Mouse (Mus musculus): ENCODE data around the gene Gm17428. TPM values are rescaled to one million over a fixed set of nuclear protein-coding genes. Genes with fewer than 3 reads are reported as not detected.
"Not testable (repeated sequence)": the region's sequence is repeated elsewhere in the genome, so short reads cannot be mapped to it uniquely, and the experiment has no call there.

Gene Gm17428
- polyA plus RNA-seq, 2 experiments: not detected

DNA sequence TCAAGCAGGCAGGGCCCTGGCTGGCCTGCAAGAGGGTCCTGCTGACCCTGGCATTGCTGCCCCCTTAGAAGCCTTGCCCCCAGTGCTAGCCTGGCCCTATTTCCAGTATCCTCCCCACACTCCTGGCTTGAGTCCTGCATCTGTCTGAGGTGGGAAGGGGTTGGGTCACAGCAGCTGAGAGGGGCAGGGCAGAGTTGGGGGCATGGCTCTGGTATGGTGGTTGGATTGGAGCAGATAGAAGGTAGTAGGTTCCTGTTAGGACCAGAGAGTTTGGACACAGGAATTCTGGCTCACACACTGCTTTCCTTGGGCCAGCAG lies 18.1 kb downstream of the Gm17428 start:
- Histone ChIP-seq H3K4me3 (replicated peaks; ENCODE audit: low read length) (no peak overlapping the region), H3K27ac (replicated peaks; ENCODE audit: low read depth, low read length) (no peak overlapping the region; the same call in 1 of the 2 replicates), H3K9ac (ENCODE audit: low read depth, low read length, severe bottlenecking) (no peak overlapping the region), H3K36me3 (ENCODE audit: control insufficient read depth, insufficient read depth, low read length) (no peaks in the 10 kb centered on the region), H3K27me3 (ENCODE audit: control insufficient read depth, insufficient read depth, low read length) (no peaks in the 10 kb centered on the region), H3K9me3 (ENCODE audit: control insufficient read depth, low read length) (no peaks in the 10 kb centered on the region), H3K4me1 (ENCODE audit: control insufficient read depth, insufficient read depth, low read length) (no peaks in the 10 kb centered on the region), H3K4me2 (replicated peaks; ENCODE audit: low read depth, low read length, severe bottlenecking) (no peak overlapping the region)
- no peak for TF ChIP-seq POLR2A (IDR thresholded peaks at IDR 0.05; ENCODE audit: borderline replicate concordance, extremely low read depth, insufficient read depth, insufficient read length)
- DNase-seq (ENCODE audit: low spot score) (no peak), ATAC-seq (ENCODE audit: low FRiP score, low read depth) (no peak)

DNA sequence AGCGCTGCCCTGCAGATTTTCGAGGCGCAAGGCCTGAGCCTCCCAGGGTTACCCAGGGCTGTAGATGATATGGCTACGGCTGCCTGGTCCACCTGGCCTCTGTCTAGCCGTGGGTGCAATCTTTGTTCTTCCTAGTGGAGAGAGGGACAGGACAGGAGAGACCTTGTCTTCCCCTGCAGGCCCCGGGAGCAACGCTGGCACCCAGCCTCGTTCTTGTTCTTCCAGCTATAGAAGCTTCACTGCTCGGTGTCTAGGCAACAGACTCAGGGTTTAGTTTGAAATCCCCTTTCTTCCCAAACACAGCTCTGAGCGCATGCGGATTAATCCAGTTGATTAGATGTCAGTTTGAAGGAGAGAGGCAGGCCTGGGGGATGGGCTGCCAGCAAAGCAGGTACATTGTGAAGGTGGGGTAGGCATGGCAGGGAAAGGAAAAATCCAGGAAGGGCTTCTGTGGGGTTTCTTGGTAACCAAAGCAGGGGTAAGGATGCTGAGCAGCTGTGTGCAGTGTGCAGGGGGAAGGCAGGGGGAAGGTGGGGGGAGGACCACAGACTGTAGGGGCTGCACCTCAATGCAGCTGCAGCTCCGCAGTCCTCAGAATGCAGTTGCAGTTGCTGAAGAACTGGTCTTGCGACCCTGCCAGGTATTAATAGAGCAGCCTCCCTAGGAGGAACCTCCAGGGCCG lies 18.9 kb downstream of the Gm17428 start:
- WGBS: 56% methylated on average over 14 of the region's 14 CpGs
- Histone ChIP-seq H3K4me3 (replicated peaks; ENCODE audit: low read length) (no peak overlapping the region), H3K36me3 (ENCODE audit: control insufficient read depth, insufficient read depth, low read length) (no peaks in the 10 kb centered on the region), H3K27ac (replicated peaks; ENCODE audit: low read depth, low read length) (no peak overlapping the region; the same call in 1 of the 2 replicates), H3K27me3 (ENCODE audit: control insufficient read depth, insufficient read depth, low read length) (no peaks in the 10 kb centered on the region), H3K4me2 (replicated peaks; ENCODE audit: low read depth, low read length, severe bottlenecking) (no peak overlapping the region), H3K9ac (ENCODE audit: low read depth, low read length, severe bottlenecking) (no peak overlapping the region), H3K4me1 (ENCODE audit: control insufficient read depth, insufficient read depth, low read length) (no peaks in the 10 kb centered on the region), H3K9me3 (ENCODE audit: control insufficient read depth, low read length) (no peaks in the 10 kb centered on the region)
- no peak for TF ChIP-seq POLR2A (IDR thresholded peaks at IDR 0.05; ENCODE audit: borderline replicate concordance, extremely low read depth, insufficient read depth, insufficient read length)
- ATAC-seq (ENCODE audit: low FRiP score, low read depth): no peak
- no peak for DNase-seq (ENCODE audit: low spot score)

DNA sequence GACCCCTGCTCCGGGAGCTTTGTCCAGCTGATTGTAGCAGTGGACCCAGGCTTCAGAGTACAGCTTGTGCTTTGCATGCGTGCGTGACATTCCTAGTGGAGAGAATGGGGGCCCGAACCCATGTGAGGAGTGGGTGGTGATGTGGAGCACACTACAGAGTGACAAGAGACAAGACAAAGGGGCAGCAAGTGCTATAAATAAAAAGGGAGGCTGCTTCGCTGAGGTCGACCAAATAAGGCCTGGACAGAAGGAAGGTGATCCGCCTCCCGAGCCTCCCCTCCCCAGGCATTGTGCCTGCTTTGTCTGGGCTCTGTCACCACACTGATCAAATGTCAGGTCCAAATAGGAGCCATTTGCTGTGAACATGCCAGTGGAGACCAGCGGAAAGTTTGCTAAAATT lies 20.1 kb downstream of the Gm17428 start:
- Histone ChIP-seq H3K36me3 (ENCODE audit: control insufficient read depth, insufficient read depth, low read length) (no peaks in the 10 kb centered on the region), H3K4me1 (ENCODE audit: control insufficient read depth, insufficient read depth, low read length) (no peaks in the 10 kb centered on the region), H3K4me3 (replicated peaks; ENCODE audit: low read length) (no peak overlapping the region), H3K27me3 (ENCODE audit: control insufficient read depth, insufficient read depth, low read length) (no peaks in the 10 kb centered on the region), H3K4me2 (replicated peaks; ENCODE audit: low read depth, low read length, severe bottlenecking) (no peak overlapping the region), H3K9ac (ENCODE audit: low read depth, low read length, severe bottlenecking) (no peak overlapping the region), H3K27ac (replicated peaks; ENCODE audit: low read depth, low read length) (no peak overlapping the region; the same call in 1 of the 2 replicates), H3K9me3 (ENCODE audit: control insufficient read depth, low read length) (no peaks in the 10 kb centered on the region)
- DNase-seq (ENCODE audit: low spot score) (no peak), ATAC-seq (ENCODE audit: low FRiP score, low read depth) (peak; percentile 77)
- 65% methylated on average over 9 of the region's 9 CpGs for WGBS
- no peak for TF ChIP-seq POLR2A (IDR thresholded peaks at IDR 0.05; ENCODE audit: borderline replicate concordance, extremely low read depth, insufficient read depth, insufficient read length)

DNA sequence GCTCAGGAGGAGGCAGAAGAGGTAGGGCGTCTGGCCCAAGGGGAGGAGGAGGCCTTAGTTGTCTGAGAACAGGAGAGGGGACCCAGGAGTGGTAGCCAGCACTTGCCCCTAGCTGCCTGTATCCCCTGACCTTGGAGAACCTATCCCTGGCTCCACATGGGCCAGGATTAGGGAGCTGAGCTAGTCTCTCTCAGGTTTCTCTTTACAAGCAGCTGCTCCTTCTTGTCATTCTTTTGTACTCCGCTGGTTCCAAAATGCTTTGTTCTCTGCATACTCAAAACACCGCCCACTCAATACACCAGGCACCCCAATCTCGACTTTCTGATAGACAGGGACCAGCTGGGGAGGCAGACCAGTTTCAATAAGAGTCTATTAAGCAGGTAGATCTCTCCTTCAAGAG lies 20.6 kb downstream of the Gm17428 start:
- DNase-seq (ENCODE audit: low spot score) (peak; percentile 56), ATAC-seq (ENCODE audit: low FRiP score, low read depth) (peak; percentile 78)
- H3K9me3 ChIP-seq (ENCODE audit: control insufficient read depth, low read length): no peaks in the 10 kb centered on the region
- no peak overlapping the region for H3K9ac ChIP-seq (ENCODE audit: low read depth, low read length, severe bottlenecking)
- H3K27me3 ChIP-seq (ENCODE audit: control insufficient read depth, insufficient read depth, low read length): no peaks in the 10 kb centered on the region
- H3K27ac ChIP-seq (replicated peaks; ENCODE audit: low read depth, low read length): no peak overlapping the region; the same call in 1 of the 2 replicates
- H3K4me3 ChIP-seq (replicated peaks; ENCODE audit: low read length): no peak overlapping the region
- H3K4me1 ChIP-seq (ENCODE audit: control insufficient read depth, insufficient read depth, low read length): no peaks in the 10 kb centered on the region
- H3K36me3 ChIP-seq (ENCODE audit: control insufficient read depth, insufficient read depth, low read length): no peaks in the 10 kb centered on the region
- 55% methylated on average over 4 of the region's 4 CpGs for WGBS
- no peak overlapping the region for H3K4me2 ChIP-seq (replicated peaks; ENCODE audit: low read depth, low read length, severe bottlenecking)
- no peak for TF ChIP-seq POLR2A (IDR thresholded peaks at IDR 0.05; ENCODE audit: borderline replicate concordance, extremely low read depth, insufficient read depth, insufficient read length)

DNA sequence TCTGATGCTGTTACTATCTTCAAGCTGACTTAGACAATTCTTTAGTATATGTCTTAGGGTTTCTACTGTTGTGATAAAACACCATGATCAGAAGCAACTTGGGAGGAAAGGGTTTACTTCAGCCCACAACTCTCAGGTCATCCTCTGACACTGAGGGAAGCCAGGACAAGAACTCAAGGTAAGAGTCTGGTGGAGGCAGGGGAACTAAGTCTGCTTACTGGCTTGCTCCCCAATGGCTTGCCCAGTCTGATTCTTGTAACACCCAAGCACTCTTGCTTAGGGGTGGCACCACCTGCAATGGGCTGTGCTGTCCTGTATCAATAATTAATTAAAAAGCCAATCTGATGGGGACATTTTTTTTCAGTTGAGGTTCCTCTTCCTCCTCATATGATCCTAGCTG lies 21.9 kb downstream of the Gm17428 start:
- no peak for DNase-seq (ENCODE audit: low spot score)
- no peak overlapping the region for H3K27ac ChIP-seq (replicated peaks; ENCODE audit: low read depth, low read length)
- TF ChIP-seq POLR2A (IDR thresholded peaks at IDR 0.05; ENCODE audit: borderline replicate concordance, extremely low read depth, insufficient read depth, insufficient read length): no peak
- no peak overlapping the region for H3K4me3 ChIP-seq (replicated peaks; ENCODE audit: low read length)
- no peak for ATAC-seq (ENCODE audit: low FRiP score, low read depth)
- H3K9me3 ChIP-seq (ENCODE audit: control insufficient read depth, low read length): no peaks in the 10 kb centered on the region
- no peak overlapping the region for H3K4me2 ChIP-seq (replicated peaks; ENCODE audit: low read depth, low read length, severe bottlenecking)
- H3K4me1 ChIP-seq (ENCODE audit: control insufficient read depth, insufficient read depth, low read length): no peaks in the 10 kb centered on the region
- no peaks in the 10 kb centered on the region for H3K36me3 ChIP-seq (ENCODE audit: control insufficient read depth, insufficient read depth, low read length)
- no peaks in the 10 kb centered on the region for H3K27me3 ChIP-seq (ENCODE audit: control insufficient read depth, insufficient read depth, low read length)
- no peak overlapping the region for H3K9ac ChIP-seq (ENCODE audit: low read depth, low read length, severe bottlenecking)

DNA sequence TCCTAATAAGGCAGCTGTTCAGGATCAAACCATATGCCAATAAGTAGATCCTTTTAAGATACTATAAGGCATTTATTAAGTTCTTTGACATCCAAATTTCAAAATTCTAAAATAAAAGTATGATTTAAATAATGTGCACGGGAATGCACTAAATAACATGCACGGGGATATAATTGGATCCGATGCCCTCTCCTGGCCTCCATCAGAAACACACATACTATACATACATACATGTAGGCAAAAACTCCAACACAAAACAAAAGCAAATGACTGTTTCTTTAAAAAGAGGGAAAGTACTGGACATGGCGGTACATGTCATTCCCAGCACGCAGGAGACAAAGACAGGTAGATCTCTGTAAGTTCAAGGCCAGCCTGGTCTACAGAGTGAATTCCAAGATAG lies 23.1 kb downstream of the Gm17428 start:
- WGBS: 88% methylated on average over 5 of the region's 5 CpGs
- H3K27ac ChIP-seq (replicated peaks; ENCODE audit: low read depth, low read length); H3K27me3 ChIP-seq (ENCODE audit: control insufficient read depth, insufficient read depth, low read length); H3K4me3 ChIP-seq (replicated peaks; ENCODE audit: low read length); ATAC-seq (ENCODE audit: low FRiP score, low read depth); H3K9me3 ChIP-seq (ENCODE audit: control insufficient read depth, low read length); H3K9ac ChIP-seq (ENCODE audit: low read depth, low read length, severe bottlenecking); H3K36me3 ChIP-seq (ENCODE audit: control insufficient read depth, insufficient read depth, low read length); H3K4me2 ChIP-seq (replicated peaks; ENCODE audit: low read depth, low read length, severe bottlenecking); DNase-seq (ENCODE audit: low spot score); H3K4me1 ChIP-seq (ENCODE audit: control insufficient read depth, insufficient read depth, low read length): not testable (repeated sequence)

Measured in limb, embryonic 14.5 days (tissue).